10 mouse cellular contexts compared by ENCODE assay signal in genomic region chr2:31082639-31083038, GRCm38 (mm10). TPM values are rescaled to one million over a fixed set of nuclear protein-coding genes. Genes with fewer than 3 reads are reported as not detected.
DNase-seq lines count a peak whose midpoint lies in the region; ATAC-seq lines count a peak whose summit lies in the region.
"Had no signal": no experiment of that assay in that cellular context is flagged by ENCODE, and none has a peak within 500 bp of the region (broad histone marks: within the 10 kb centered on the region; RNA-seq: fewer than 3 reads in every experiment).

No protein-coding gene starts in this region.

- H3K36me3 ChIP-seq in intestine, embryonic 16.5 days (ENCODE audit: control insufficient read depth, insufficient read depth, low read length), result peaks cover 6% of the 10 kb centered on the region; the same call in 1 of the 2 replicates
- peaks cover 8% of the 10 kb centered on the region; the same call in 1 of the 2 replicates for H3K36me3 ChIP-seq in forebrain, embryonic 12.5 days (replicated peaks)

- no peak overlapping the region for H3K9ac ChIP-seq in intestine, embryonic 16.5 days (ENCODE audit: low read depth, low read length)
- H3K9ac ChIP-seq in forebrain, embryonic 12.5 days, result no peak overlapping the region

- H3K27me3 ChIP-seq in intestine, embryonic 16.5 days (replicated peaks; ENCODE audit: control insufficient read depth, insufficient read depth, low read length), result no peaks in the 10 kb centered on the region
- H3K27me3 ChIP-seq in forebrain, embryonic 12.5 days, result no peaks in the 10 kb centered on the region

- H3K9me3 ChIP-seq in intestine, embryonic 16.5 days (ENCODE audit: control insufficient read depth, low read length), result no peaks in the 10 kb centered on the region
- H3K9me3 ChIP-seq in forebrain, embryonic 12.5 days, result peaks cover 4% of the 10 kb centered on the region; the same call in 1 of the 2 replicates

- 81% methylated on average over 17 of the region's 17 CpGs for WGBS in intestine, embryonic 16.5 days
- 92% methylated on average over 17 of the region's 17 CpGs for WGBS in forebrain, embryonic 12.5 days

- ATAC-seq in intestine, embryonic 16.5 days, result peak; percentile 64
- no peak for ATAC-seq in forebrain, embryonic 12.5 days (ENCODE audit: low FRiP score)

- peak; percentile 96 for DNase-seq in heart, adult 11 months
- no peak for DNase-seq in heart, postnatal 36 days
- peak; percentile 14 to 24 for DNase-seq in CD8-positive naive resting alpha-beta T cell, adult 2 months (ENCODE audit: low read depth in 2 of 2, low spot score in 2 of 2)
- DNase-seq in natural killer cell, adult 2 months (ENCODE audit: low spot score in 2 of 2), result peak; percentile 81 to 91
- no peak for DNase-seq in right cerebral cortex, postnatal 25 days
- DNase-seq in right cerebral cortex, adult 18-20 months, result no peak
- DNase-seq: cerebellum, adult 18-20 months had no signal

- intact Hi-C loops in heart, postnatal 36 days (cut with DNase I), result no loop called here

- no peak overlapping the region for H3K27ac ChIP-seq in intestine, embryonic 16.5 days (ENCODE audit: low read length)
- H3K27ac ChIP-seq in forebrain, embryonic 12.5 days, result no peak overlapping the region

- H3K4me1 ChIP-seq in intestine, embryonic 16.5 days (ENCODE audit: control insufficient read depth, insufficient read depth, low read length), result peaks cover 10% of the 10 kb centered on the region
- H3K4me1 ChIP-seq in forebrain, embryonic 12.5 days, result peaks cover 7% of the 10 kb centered on the region

- no peak overlapping the region for H3K4me3 ChIP-seq in intestine, embryonic 16.5 days (ENCODE audit: low read length)
- no peak overlapping the region for H3K4me3 ChIP-seq in forebrain, embryonic 12.5 days (replicated peaks)
- H3K4me3 ChIP-seq: myocyte had no signal

- H3K4me2 ChIP-seq in intestine, embryonic 16.5 days (ENCODE audit: low read depth, low read length), result no peak overlapping the region
- H3K4me2 ChIP-seq in forebrain, embryonic 12.5 days, result no peak overlapping the region

RNA-seq across cellular contexts. Expression of gene Fnbp1, which starts 59.2 kb away (rescaled TPM):
- 10 to 100 TPM; 51.7 to 57.9 TPM for total RNA-seq in heart, postnatal 36 days (2021)
- 19.0 and 21.1 TPM in 2 replicates for polyA plus RNA-seq in intestine, embryonic 16.5 days (2015; fragmentation: Nextera tagmentation; extraction: Ambion mirVana)
- polyA plus RNA-seq in forebrain, embryonic 12.5 days (2016; fragmentation: Nextera tagmentation; extraction: Ambion mirVana), result 16.3 and 18.9 TPM in 2 replicates

Comparison
In these comparisons a context has a peak if more than half of its experiments do, and no peak if none do; other contexts are left out.
1. DNase-seq: peak in heart, adult 11 months (single experiment), CD8-positive naive resting alpha-beta T cell, adult 2 months (2 of 2) and natural killer cell, adult 2 months (2 of 2); none in heart, postnatal 36 days (0 of 2), right cerebral cortex, postnatal 25 days (single experiment) and right cerebral cortex, adult 18-20 months (single experiment).